Mouse (Mus musculus) lung, postnatal 0 days (tissue): ENCODE results near the gene Fyn.

ENCODE experiments used
- CTCF ChIP-seq: IDR thresholded peaks from 2 replicates; pipeline ENCODE4 v1.5.1; 2016; ENCODE audit warnings: antibody characterized with exemption, mild to moderate bottlenecking
- EP300 ChIP-seq: IDR thresholded peaks from 2 replicates; pipeline ENCODE4 v1.6.1; 2016; ENCODE audit warnings: antibody characterized with exemption, mild to moderate bottlenecking, control low read depth

- TF ChIP-seq CTCF = no peak
- no peak for TF ChIP-seq EP300
Observed at GRCm38 (mm10) chr10:39400155-39400554, 31.5 kb downstream of the Fyn start.
